ENCODE assay signal across 24 mouse cellular contexts in genomic region chr7:132965707-132966106, GRCm38 (mm10). TPM values are rescaled to one million over a fixed set of nuclear protein-coding genes. Genes with fewer than 3 reads are reported as not detected.
A peak's percentile ranks its signal among the peaks of the same experiment; 100 is the strongest.
DNase-seq lines count a peak whose midpoint lies in the region; ATAC-seq and TF ChIP-seq lines count a peak whose summit lies in the region.
"Had no signal": no experiment of that assay in that cellular context is flagged by ENCODE, and none has a peak within 500 bp of the region (broad histone marks: within the 10 kb centered on the region; RNA-seq: fewer than 3 reads in every experiment).

No protein-coding gene starts in this region.

- no peak overlapping the region for H3K27ac ChIP-seq in intestine, postnatal 0 days (ENCODE audit: low read depth, low read length)
- no peak overlapping the region for H3K27ac ChIP-seq in intestine, embryonic 15.5 days
- H3K27ac ChIP-seq in midbrain, postnatal 0 days (ENCODE audit: low read depth, low read length) = no peak overlapping the region
- no peak overlapping the region for H3K27ac ChIP-seq in midbrain, embryonic 16.5 days (ENCODE audit: low read length)
- H3K27ac ChIP-seq in ES-E14 (ENCODE audit: insufficient read depth, low read depth, low read length, poor library complexity, severe bottlenecking) = no peak overlapping the region
- H3K27ac ChIP-seq in stomach, postnatal 0 days (replicated peaks) = no peak overlapping the region
- H3K27ac ChIP-seq: embryonic facial prominence, embryonic 15.5 days; heart, embryonic 13.5 days had no signal

- H3K27me3 ChIP-seq in intestine, postnatal 0 days (replicated peaks; ENCODE audit: control insufficient read depth, insufficient read depth, low read length) = no peaks in the 10 kb centered on the region
- H3K27me3 ChIP-seq in intestine, embryonic 15.5 days (replicated peaks) = no peaks in the 10 kb centered on the region
- H3K27me3 ChIP-seq in midbrain, postnatal 0 days (ENCODE audit: insufficient read depth, low read length) = no peaks in the 10 kb centered on the region
- no peaks in the 10 kb centered on the region for H3K27me3 ChIP-seq in midbrain, embryonic 16.5 days (ENCODE audit: control insufficient read depth, insufficient read depth, low read depth, low read length)
- H3K27me3 ChIP-seq in stomach, postnatal 0 days (ENCODE audit: control insufficient read depth, insufficient read depth, low read length) = no peaks in the 10 kb centered on the region
- H3K27me3 ChIP-seq: CH12.LX; embryonic facial prominence, embryonic 15.5 days; heart, embryonic 13.5 days had no signal

- TF ChIP-seq EP300 in stomach, postnatal 0 days (optimal IDR thresholded peaks at IDR 0.05) = no peak

- in situ Hi-C loops in ES-E14 (cut with MboI; ENCODE audit: low sequenced_read_pairs in 2 of 2, unreplicated experiment in 2 of 2) = no loop called here

- no peaks in the 10 kb centered on the region; the same call in 1 of the 2 replicates for H3K36me3 ChIP-seq in intestine, postnatal 0 days (ENCODE audit: control insufficient read depth, insufficient read depth)
- 0 out of 2 replicates have a peak, but pooled peaks cover 3% of the 10 kb centered on the region for H3K36me3 ChIP-seq in intestine, embryonic 15.5 days
- H3K36me3 ChIP-seq in midbrain, postnatal 0 days (ENCODE audit: insufficient read depth, low read length) = peaks cover 4% of the 10 kb centered on the region; the same call in 1 of the 2 replicates
- H3K36me3 ChIP-seq in midbrain, embryonic 16.5 days (ENCODE audit: control insufficient read depth, insufficient read depth, low read length) = no peaks in the 10 kb centered on the region
- peaks cover 1% of the 10 kb centered on the region; the same call in 1 of the 2 replicates for H3K36me3 ChIP-seq in ES-E14 (ENCODE audit: control insufficient read depth, insufficient read depth, low read length, poor library complexity, severe bottlenecking)
- H3K36me3 ChIP-seq in stomach, postnatal 0 days (ENCODE audit: control insufficient read depth, insufficient read depth, low read length) = no peaks in the 10 kb centered on the region
- H3K36me3 ChIP-seq: embryonic facial prominence, embryonic 15.5 days had no signal

- H3K9me3 ChIP-seq in intestine, postnatal 0 days (ENCODE audit: control insufficient read depth) = no peaks in the 10 kb centered on the region
- no peaks in the 10 kb centered on the region for H3K9me3 ChIP-seq in intestine, embryonic 15.5 days
- no peaks in the 10 kb centered on the region for H3K9me3 ChIP-seq in midbrain, postnatal 0 days (ENCODE audit: low read length)
- H3K9me3 ChIP-seq in midbrain, embryonic 16.5 days (replicated peaks; ENCODE audit: control insufficient read depth, low read length, poor library complexity, severe bottlenecking) = no peaks in the 10 kb centered on the region
- no peaks in the 10 kb centered on the region for H3K9me3 ChIP-seq in ES-E14 (ENCODE audit: control insufficient read depth, insufficient read depth, low read depth, low read length)
- no peaks in the 10 kb centered on the region for H3K9me3 ChIP-seq in stomach, postnatal 0 days (ENCODE audit: control insufficient read depth, low read length)
- H3K9me3 ChIP-seq: embryonic facial prominence, embryonic 15.5 days; G1E; heart, embryonic 13.5 days had no signal

- no peak overlapping the region for H3K4me3 ChIP-seq in intestine, postnatal 0 days (ENCODE audit: low read depth, low read length)
- H3K4me3 ChIP-seq in intestine, embryonic 15.5 days (replicated peaks) = no peak overlapping the region
- no peak overlapping the region for H3K4me3 ChIP-seq in midbrain, postnatal 0 days (ENCODE audit: low read depth, low read length)
- no peak overlapping the region for H3K4me3 ChIP-seq in midbrain, embryonic 16.5 days (ENCODE audit: low read depth, low read length)
- H3K4me3 ChIP-seq in ES-E14 (ENCODE audit: insufficient read depth in 1 of 2, low read depth in 1 of 2, low read length in 2 of 2, poor library complexity in 1 of 2, severe bottlenecking in 1 of 2) = no peak overlapping the region
- H3K4me3 ChIP-seq in stomach, postnatal 0 days (ENCODE audit: low read depth, low read length) = no peak overlapping the region
- H3K4me3 ChIP-seq: embryonic facial prominence, embryonic 15.5 days; erythroblast, embryonic 14.5 days; heart, embryonic 13.5 days had no signal

- no peak for ATAC-seq in intestine, postnatal 0 days
- ATAC-seq in intestine, embryonic 15.5 days = no peak
- no peak for ATAC-seq in midbrain, postnatal 0 days (ENCODE audit: low FRiP score)
- ATAC-seq in midbrain, embryonic 16.5 days = no peak
- ATAC-seq in stomach, postnatal 0 days (ENCODE audit: low FRiP score, low TSS enrichment) = no peak
- ATAC-seq: activated CD4-positive, CD25-positive, alpha-beta regulatory T cell, adult 4 months; forebrain, postnatal 0 days; hindbrain, embryonic 16.5 days had no signal

- no peak overlapping the region for H3K9ac ChIP-seq in intestine, postnatal 0 days (ENCODE audit: low read depth, low read length)
- H3K9ac ChIP-seq in intestine, embryonic 15.5 days = no peak overlapping the region
- no peak overlapping the region for H3K9ac ChIP-seq in midbrain, postnatal 0 days (replicated peaks; ENCODE audit: low read length, poor library complexity, severe bottlenecking)
- no peak overlapping the region for H3K9ac ChIP-seq in midbrain, embryonic 16.5 days (ENCODE audit: low read depth, low read length)
- H3K9ac ChIP-seq in ES-E14 (ENCODE audit: insufficient read depth, low read depth, low read length, poor library complexity, severe bottlenecking) = no peak overlapping the region
- no peak overlapping the region for H3K9ac ChIP-seq in stomach, postnatal 0 days (ENCODE audit: low read length)
- H3K9ac ChIP-seq: embryonic facial prominence, embryonic 15.5 days; forebrain, postnatal 0 days; heart, embryonic 13.5 days had no signal

- no peak for DNase-seq in midbrain, postnatal 0 days (ENCODE audit: low spot score)
- DNase-seq in ES-E14 (ENCODE audit: low read depth, low spot score) = no peak
- no peak for DNase-seq in stomach, postnatal 0 days (ENCODE audit: low spot score)
- no peak for DNase-seq in adrenal gland, postnatal 10 days
- no peak for DNase-seq in adipocyte (ENCODE audit: low spot score)
- DNase-seq: adrenal gland, adult 2 months; adrenal gland, postnatal 36 days; cerebellum, adult 8-10 months; cerebellum, postnatal 14 days; embryo, embryonic 11 days; forebrain, postnatal 0 days; gastrocnemius, postnatal 14 days; heart, postnatal 36 days; kidney, adult 2 months had no signal

- TF ChIP-seq CTCF in intestine, postnatal 0 days (IDR thresholded peaks at IDR 0.05; ENCODE audit: low read depth) = peak; percentile 36; the same call in 1 of the 2 replicates
- peak; percentile 18; the same call in 1 of the 2 replicates for TF ChIP-seq CTCF in midbrain, postnatal 0 days (IDR thresholded peaks at IDR 0.05)
- TF ChIP-seq CTCF in stomach, postnatal 0 days (IDR thresholded peaks at IDR 0.05; ENCODE audit: low read depth) = peak; percentile 40; the same call in 1 of the 2 replicates

- H3K4me1 ChIP-seq in intestine, postnatal 0 days (replicated peaks; ENCODE audit: control insufficient read depth, insufficient read depth, low read length) = no peaks in the 10 kb centered on the region
- H3K4me1 ChIP-seq in intestine, embryonic 15.5 days (replicated peaks) = no peaks in the 10 kb centered on the region
- H3K4me1 ChIP-seq in midbrain, postnatal 0 days (ENCODE audit: insufficient read depth, low read length) = no peaks in the 10 kb centered on the region
- no peaks in the 10 kb centered on the region for H3K4me1 ChIP-seq in midbrain, embryonic 16.5 days (ENCODE audit: control insufficient read depth, insufficient read depth, low read length)
- H3K4me1 ChIP-seq in ES-E14 (ENCODE audit: control insufficient read depth in 2 of 2, insufficient read depth in 2 of 2, low read length in 2 of 2, poor library complexity in 1 of 2) = no peaks in the 10 kb centered on the region
- no peaks in the 10 kb centered on the region for H3K4me1 ChIP-seq in stomach, postnatal 0 days (replicated peaks; ENCODE audit: control insufficient read depth, insufficient read depth)
- H3K4me1 ChIP-seq: embryonic facial prominence, embryonic 15.5 days had no signal

- 81% methylated on average over 2 of the region's 2 CpGs for WGBS in intestine, postnatal 0 days
- 79% methylated on average over 2 of the region's 2 CpGs for WGBS in intestine, embryonic 15.5 days
- 83% methylated on average over 2 of the region's 2 CpGs for WGBS in midbrain, postnatal 0 days
- 87% methylated on average over 2 of the region's 2 CpGs for WGBS in midbrain, embryonic 16.5 days
- 83% methylated on average over 2 of the region's 2 CpGs for WGBS in stomach, postnatal 0 days

- no peak overlapping the region for H3K4me2 ChIP-seq in intestine, postnatal 0 days (replicated peaks; ENCODE audit: low read depth)
- H3K4me2 ChIP-seq in intestine, embryonic 15.5 days (replicated peaks) = no peak overlapping the region
- H3K4me2 ChIP-seq in midbrain, postnatal 0 days (ENCODE audit: low read depth, low read length, poor library complexity, severe bottlenecking) = no peak overlapping the region
- no peak overlapping the region for H3K4me2 ChIP-seq in midbrain, embryonic 16.5 days (ENCODE audit: low read length)
- no peak overlapping the region for H3K4me2 ChIP-seq in stomach, postnatal 0 days (replicated peaks; ENCODE audit: low read depth)
- H3K4me2 ChIP-seq: embryonic facial prominence, embryonic 15.5 days; heart, embryonic 13.5 days had no signal

TF ChIP-seq in ES-E14, 5 proteins besides CTCF, POLR2A, EP300 and RAD21:
- TF ChIP-seq ZC3H11A (IDR thresholded peaks at IDR 0.05; ENCODE audit: borderline replicate concordance, low read depth, low read length) = no peak
- TF ChIP-seq MAFK (IDR thresholded peaks at IDR 0.05; ENCODE audit: insufficient read depth, low read depth, low read length) = peak; percentile 91

RNA-seq across cellular contexts. Expression of gene Zranb1, which starts 34.8 kb away (rescaled TPM):
- polyA plus RNA-seq in intestine, postnatal 0 days (2015; fragmentation: Nextera tagmentation; extraction: Ambion mirVana) = 8.7 and 9.8 TPM in 2 replicates
- 9.9 and 10.6 TPM in 2 replicates for polyA plus RNA-seq in intestine, embryonic 15.5 days (2015; fragmentation: Nextera tagmentation; extraction: Ambion mirVana)
- total RNA-seq in midbrain, postnatal 0 days (2014; rRNA removed) = 45.1 and 64.6 TPM in 2 replicates
- polyA plus RNA-seq in midbrain, postnatal 0 days (2015; fragmentation: Nextera tagmentation; extraction: Ambion mirVana) = 26.6 and 28.2 TPM in 2 replicates
- polyA plus RNA-seq in midbrain, embryonic 16.5 days (2015; fragmentation: Nextera tagmentation; extraction: Ambion mirVana) = 19.2 and 21.0 TPM in 2 replicates
- total RNA-seq in ES-E14 (2012; rRNA removed) = 17.5 and 19.3 TPM in 2 replicates
- polyA plus RNA-seq in stomach, postnatal 0 days (2015; fragmentation: Nextera tagmentation; extraction: Ambion mirVana) = 16.9 and 17.9 TPM in 2 replicates
- total RNA-seq in adrenal gland, postnatal 10 days (2021) = 10 to 100 TPM; 33.7 to 37.9 TPM
